Mouse (Mus musculus): ENCODE results near the gene 2310034G01Rik.

The 2310034G01Rik gene

DNA sequence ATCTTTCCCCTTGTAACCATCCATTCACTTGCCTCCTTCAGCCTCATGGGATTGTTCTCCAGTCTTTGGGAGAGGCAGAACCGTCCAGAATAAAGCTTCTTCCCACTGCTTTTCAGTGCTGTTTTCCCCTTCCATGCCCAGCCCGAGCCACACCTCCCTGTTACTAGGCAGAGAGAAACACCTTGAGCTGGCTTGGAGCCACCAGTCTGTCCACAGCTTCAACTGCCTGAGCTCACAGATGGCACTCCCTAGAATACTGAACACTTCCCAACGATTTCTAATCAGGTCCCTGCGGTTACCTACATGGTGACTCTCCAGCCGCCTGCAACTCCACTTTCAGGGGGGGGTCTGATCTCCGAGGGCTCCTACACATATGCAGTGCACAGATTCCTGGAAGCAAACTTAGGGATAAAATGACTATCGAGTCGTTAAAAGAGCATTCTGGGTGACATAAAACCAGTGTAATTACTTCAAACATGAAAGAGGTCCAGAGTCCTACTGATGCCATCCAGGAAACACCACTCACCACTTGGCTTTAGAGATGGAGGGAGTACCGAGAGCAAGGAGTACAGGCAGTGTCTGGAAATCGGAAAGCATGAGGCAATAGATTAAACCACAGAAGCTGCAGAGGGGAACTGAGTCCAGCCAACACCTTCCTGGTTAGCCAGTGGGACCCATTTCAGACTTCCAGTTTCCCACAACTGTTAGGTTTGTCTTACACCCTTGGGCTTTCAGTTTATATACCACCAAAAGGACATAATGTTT is at the start of gene 2310034G01Rik:
2310034G01Rik (minus strand) TSS at position 135 of the 765 bp plus-strand sequence.
- DNase-seq, result peak; percentile 72 to 79

DNA sequence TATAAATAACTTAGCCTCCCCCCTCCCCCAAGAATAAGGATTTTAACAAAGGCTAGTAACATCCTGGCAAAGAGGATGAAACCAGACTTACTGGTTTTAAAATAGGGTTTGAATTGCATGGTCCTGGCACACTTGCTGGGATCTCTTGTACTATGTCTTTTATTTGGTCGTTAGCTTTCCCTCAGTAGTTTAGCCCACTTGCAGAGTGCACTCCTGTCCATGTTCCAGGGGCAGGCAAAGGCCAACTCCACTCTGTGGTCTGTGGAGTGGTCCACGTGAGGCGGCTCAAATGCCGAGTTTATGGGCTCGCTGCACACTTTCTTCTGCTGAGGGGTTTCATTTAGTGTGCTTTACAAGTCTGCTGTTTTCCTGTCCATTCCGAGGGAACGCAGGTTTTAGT is 49.8 kb upstream of the 2310034G01Rik start:
- DNase-seq, result no peak

DNA sequence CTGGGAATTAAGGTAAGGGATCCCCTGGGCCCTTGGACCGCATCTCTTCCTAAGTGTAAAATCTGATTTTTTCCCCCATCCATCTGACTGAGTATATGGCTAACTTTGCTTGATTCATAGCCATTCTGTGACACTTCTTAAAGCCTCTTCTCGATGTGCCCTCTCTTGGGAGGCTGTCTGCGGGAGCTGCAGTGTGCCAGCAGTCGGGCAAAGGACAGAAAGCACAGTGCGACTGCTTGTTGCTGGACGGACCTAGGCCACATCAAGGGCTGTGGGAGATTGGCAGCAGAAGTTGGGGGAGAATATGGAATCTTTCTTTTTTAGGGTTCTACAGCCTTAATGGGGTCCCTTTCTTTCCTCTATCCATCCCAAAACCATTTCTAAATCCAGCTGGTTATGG is 49.3 kb upstream of the 2310034G01Rik start:
- no peak for DNase-seq

DNA sequence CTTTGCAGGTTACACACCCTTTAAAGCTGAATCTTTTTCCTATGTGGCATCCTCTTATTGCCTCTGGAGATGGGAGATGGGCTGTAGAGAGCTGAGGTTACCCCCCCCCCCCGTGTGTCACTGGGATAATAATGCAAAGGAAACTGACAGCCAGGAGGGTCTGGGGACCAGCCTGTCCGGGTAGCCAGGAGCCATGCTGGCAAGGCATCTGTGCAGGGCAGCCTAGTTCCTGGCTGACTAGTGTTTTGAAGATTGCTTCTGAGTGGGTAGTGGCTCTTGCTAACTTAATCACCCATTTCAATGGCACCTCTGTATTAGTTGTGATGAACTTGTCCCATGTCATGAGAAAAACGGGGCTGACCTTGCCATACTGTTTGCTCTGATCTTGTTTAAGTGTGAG is 48.3 kb upstream of the 2310034G01Rik start:
- peak in 1 of 2 experiments; percentile 59 for DNase-seq

DNA sequence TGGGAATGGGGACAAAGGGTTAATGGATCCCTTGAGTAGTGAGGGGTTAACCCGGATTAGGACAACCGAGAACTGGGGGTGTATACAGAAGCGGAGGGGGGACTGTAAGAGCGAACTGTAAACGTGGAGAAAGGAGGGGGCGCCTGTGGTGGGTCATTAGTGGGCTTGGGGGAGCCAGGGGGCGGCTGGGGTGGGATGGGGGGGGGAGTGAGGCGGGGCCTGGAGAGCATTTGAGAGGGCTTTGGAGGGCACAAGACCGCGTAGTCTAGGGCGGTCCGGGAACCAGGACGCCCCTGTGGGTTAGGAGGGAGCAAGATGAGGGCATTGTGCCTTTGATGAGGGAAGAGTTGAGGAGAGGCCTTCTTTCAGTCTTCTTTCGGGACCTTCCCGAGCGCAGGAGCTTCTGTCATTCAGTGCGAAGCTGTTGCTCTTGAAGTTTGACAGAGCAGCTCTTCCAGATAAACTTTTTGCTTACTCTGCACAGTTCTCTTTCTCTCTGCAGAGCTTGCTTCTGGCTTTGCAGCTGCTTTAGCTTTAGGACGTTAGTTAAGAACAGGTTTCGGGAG is 47.4 kb upstream of the 2310034G01Rik start:
- peak in 1 of 2 experiments; percentile 46 for DNase-seq

DNA sequence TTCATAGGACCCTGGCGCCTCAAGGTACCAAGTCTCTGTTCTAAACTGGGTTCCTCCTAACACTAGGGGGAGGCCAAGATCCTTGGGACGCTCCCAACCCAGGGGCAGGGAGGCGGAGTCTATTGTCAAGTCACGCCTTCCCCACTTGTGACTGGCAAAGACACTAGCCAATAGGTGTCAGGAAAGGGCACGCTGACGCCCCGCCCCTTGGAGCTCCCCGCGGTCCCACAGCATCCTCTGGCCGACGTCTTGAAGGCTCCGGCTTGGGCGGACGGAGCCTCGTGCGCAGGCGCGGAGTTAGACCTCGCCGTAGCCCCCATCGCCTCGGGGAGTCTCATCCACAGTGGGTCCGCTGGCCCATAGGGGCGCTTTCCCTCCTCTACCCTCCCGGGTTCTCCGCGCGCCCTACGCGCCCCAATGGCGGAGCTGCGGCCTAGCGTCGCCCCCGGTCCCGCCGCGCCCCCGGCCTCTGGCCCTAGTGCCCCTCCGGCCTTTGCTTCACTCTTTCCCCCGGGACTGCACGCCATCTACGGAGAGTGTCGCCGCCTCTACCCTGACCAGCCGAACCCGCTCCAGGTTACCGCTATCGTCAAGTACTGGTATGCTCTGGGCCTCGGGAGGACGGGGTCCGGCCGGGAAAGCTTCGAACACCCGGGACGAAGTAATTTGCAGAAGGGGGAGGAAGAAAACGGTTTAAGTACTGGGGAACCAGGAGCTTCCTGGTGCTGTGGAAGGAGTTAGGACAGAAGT is 46.8 kb upstream of the 2310034G01Rik start, which contains the start of gene Sufu:
Sufu (plus strand) TSS at position 211 of the 750 bp plus-strand sequence.
- peak; percentile 99 for DNase-seq

DNA sequence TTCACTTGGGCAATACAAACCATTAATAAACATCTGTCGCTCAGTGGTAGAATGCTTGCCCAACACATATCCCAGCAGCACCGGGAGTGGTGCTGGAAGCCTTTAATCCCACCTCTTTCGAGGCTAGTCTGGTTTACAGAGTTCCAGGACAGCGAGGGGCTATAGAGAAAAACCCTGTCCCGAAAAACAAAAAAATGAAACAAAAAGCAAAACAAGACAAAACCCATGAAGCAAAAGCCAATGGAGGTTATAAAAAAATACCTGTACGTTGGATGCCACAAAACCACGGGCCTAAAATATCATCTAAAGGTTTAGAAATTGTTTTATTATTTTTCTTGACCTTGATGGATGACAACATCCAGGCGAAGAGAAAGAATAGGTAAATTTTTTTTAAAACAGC is 46.0 kb upstream of the 2310034G01Rik start:
- DNase-seq, result no peak

DNA sequence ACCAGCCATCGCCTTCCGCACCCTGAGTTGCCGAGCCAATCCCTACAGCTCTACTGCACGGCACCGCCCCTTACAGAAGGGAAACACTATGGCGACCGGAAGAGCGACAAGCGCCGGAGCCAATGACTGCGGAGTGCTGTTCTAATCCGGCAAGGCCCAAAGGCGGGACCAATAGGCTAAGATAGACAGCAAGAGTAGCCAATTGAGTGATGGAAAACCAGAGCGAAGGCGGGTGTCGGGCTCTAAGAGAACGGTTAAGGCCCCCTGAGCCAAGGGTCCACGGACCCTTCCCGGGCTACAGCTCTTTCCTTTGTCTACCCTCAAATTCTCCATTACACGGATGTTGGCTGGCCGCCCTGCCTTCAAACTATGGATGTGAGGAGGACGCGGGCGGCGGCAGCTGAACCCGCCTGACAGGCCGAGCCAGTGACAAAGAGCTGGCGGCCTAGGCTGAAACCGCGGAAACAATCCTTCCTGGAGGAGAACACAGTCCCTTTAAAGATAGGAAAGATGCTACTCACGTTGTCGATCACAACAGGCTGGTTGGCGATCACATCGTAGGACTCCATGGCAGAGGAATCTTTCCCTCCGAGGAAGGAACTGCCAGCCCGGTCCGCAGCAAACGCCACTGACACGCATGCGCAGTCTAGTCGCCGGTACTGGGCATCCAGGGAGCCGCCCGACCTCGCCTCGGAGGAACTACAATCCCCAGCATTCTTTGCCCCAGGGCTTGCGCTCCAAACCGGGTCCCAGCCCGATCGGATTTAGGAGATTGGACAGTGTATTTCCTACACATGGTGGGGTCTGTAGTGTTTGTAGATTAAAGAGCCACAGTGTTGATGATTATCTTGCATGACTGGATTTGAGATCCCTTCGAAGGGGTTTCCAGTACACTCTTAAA is 45.3 kb upstream of the 2310034G01Rik start, which contains the start of gene Actr1a:
Actr1a (minus strand) TSS at position 640 of the 901 bp plus-strand sequence.
- peak; percentile 98 to 99 for DNase-seq

DNA sequence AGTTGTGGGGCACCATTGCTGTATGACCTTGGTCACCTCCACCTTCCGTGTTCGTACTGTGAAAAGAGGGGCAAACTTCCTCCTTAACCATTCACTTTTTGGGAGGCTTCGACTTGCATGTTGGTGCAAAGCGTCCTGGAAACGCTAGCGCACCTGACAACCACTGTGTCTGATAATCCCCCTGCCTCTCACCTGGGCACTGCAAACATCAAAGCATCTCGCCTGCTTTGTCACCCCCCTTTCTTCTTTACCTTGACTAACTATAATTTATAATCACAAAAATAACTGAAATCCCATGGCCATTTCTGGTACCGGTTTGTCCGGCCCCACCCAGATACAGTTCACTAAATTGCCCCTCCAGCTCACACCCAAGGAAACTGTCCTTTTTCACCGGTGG is 44.6 kb upstream of the 2310034G01Rik start:
- DNase-seq, result no peak

DNA sequence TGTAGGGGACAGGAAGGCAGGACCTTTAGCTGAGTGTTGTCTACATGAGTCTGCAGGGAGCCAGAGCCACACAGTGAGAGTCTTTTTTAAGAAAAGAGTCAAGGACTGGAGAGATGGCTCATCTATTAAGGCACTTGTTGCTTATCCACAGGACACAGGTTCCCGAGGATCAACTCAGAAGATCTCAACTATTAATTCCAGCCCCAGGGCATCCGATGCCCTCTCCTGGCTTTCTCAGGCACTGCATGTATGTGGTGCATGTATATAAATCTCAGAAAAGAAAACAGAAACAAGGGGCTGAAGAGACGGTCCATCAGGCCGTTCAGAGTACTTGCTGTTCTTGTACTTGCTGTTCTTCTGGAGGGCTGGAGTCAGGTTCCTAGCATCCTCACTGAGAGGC is 41.9 kb upstream of the 2310034G01Rik start:
- peak; percentile 62 to 64 for DNase-seq

DNA sequence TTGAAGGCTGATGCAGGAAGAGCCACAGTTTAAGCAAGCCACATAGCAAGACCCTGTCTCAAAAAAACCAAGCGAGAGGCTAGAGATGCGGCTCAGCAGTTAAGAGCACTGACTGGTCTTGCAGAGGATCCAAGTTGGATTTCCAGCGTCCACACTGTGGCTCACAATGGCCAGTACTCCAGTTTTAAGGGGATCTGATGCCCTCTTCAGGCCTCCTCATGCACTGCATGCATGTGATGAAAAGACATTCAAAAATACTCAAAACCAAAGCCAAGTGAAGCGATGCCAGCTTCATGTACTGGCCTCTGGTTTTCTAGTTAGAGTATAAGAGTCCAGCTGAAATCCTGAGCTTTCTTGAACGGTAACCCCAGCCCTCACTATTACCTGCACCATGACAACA is 39.8 kb upstream of the 2310034G01Rik start:
- peak; percentile 47 to 58 for DNase-seq

DNA sequence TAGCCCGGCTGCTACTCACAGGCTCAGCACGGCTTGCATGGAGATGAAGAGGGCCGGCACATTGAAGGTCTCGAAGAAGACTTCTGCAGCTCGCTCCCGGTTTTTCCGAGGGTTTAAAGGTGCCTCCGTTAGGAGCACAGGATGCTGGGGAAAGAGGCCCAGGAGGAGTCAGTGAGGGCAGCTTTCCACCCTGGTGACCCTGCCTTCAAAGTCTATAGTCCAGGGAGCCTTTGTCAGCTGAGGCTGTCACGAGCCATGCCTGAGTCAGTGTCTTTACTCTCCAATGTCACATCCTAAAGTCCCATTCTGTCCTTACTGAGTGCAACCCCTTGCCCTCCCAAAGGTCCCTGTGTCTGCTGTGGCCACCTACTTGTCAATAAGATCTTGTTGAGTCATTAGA is 32.2 kb upstream of the 2310034G01Rik start:
- no peak for DNase-seq

DNA sequence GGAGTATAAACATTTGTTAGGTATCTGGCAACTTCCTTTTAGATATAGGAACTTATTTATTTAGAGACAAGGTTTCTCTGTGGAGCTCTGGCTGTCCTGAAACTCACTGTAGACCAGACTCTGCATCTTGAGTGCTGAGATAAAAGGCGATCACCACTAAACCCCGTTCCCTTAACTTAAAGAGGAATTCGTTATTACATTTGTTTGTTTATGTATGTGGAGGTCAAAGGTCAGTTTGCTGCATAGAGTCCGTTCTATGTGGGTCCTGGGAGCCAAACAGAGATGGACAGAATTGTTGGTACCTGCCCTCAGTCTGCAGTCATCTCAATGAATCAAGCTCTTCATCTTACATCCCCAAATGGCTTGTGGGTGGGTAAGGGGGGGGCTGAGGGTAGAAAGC is 25.8 kb upstream of the 2310034G01Rik start:
- DNase-seq, result no peak

DNA sequence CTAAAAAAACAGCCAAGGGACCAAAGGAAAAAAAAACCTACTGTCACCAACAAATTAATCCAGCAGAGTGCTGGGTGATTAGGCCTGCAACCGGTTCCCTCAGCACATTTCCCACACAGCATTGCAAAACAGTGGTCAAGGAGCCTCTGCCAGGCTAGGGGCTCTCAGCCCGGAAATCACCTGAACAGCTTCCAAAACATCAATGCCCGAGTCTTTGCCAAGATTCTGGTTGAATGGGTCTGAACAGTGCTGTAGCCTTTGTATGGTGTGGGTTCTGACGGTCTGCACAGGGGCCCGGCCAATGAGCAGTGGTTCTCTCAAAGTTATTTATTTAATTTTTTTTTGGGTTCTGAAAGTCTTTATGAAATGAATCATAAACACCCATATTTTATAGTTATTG is 25.4 kb upstream of the 2310034G01Rik start:
- DNase-seq, result peak; percentile 71 to 82

DNA sequence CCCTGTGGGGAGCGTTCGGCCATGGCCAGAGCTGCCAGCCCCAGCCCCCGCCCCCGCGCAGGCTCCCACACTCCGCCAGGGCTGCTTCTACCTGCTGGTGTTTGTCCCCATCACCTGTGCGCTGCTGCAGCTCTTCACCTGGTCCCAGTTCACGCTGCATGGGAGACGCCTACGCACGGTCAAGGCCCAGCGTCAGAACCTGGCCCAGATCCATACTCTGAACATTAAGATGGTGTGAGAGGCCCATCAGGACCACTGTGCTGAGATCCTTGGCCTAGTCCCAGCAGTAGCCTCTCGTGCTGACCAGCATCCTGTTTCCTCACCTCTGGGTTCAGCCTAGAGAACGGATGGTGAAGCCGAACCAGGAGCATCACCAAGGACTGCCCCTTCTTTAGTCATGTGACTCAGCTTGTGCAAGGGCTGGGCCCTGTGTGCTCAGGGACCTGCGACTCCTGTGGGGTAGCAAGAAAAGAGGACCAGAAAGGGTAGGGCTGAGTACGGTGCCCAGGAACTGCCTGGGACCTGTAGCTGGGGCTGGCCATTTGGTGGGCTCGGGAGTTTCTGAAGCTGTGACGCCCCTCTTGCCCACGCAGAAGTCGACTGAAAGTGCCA is 24.5 kb upstream of the 2310034G01Rik start:
- peak; percentile 46 to 51 for DNase-seq

DNA sequence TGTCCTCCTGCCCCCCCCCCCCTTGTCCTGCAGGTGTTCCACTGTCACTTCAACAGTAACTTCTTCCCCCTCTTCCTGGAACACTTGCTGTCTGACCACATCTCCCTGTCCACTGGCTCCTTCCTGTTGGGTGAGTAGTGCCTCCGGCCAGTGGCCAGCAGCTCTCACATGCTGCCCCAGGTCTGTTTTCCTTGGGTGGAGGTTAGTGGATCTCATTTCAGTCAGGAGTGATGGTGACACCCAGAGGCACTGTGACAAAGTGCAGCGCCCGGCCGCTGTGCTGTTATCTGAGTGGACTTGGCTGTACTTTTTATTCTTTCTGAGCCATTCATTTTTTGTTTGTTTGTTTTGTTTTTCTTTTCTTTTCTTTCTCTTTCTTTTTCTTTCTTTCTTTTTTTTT is 19.1 kb upstream of the 2310034G01Rik start:
- peak; percentile 81 to 85 for DNase-seq

DNA sequence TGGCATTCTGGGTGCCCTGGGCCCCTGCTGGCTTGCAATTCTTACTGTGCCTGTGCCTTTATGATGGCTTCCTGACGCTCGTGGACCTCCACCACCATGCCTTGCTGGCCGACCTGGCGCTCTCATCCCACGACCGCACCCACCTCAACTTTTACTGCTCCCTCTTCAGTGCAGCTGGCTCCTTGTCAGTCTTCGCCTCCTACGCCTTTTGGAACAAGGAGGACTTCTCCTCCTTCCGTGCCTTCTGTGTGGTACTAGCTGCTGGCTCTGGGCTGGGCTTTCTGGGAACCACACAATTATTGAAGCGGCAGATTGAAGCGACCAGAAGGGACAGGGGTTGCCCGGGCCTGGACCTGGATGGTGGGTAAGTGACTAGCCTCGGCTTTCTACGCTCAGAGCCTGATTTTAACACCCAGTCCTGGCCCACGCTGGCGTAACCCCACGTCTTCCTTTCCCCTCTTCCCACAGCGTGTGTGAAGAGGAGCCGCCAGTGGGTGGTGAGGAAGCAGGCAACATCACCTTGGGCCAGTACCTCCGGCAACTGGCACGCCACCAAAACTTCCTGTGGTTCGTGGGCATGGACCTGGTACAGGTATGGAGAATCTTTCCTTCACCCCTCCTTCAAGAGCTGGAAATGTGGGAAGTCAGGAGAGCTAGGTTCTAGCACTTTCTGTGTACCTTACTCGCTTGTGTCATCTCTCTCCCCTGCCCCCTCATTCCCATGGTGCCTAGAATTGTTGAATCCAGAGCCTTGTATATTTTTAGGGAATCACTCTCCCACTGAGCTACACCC is 17.9 kb upstream of the 2310034G01Rik start:
- DNase-seq, result peak in 1 of 2 experiments; percentile 33

DNA sequence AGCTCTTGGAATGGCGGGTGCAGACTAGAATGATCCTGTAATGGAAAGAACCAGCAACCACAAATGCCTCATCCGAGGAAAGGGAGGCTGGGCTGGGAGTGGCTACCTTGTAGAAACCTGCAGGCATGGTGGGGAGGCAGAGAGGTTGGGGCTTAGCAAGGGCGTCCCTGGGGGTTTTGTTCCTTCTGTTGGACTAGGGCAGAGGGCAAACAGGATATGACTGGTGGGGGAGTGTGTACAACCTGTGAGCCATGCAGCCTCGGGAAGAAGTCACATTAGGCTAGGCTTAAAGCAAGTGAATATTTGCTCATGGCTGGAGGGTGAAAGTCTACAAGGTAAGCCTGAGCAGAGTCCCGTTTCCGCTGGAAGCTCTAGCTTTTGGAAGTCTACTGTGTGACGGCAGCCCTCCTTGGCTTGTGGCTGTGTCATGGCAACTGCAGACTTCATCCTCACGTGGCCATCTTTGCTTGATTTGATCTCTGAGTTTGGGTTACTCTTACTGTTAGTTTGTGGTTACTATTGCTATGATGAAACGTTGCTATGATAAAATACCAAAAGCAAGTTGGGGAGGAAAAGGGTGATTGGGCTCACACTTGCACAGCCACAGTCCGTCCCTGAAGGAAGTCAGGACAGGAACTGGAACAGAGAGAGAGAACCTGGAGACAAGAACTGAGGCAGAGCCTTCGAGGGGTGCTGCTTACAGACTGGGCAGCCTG is 13.3 kb upstream of the 2310034G01Rik start:
- DNase-seq, result no peak

DNA sequence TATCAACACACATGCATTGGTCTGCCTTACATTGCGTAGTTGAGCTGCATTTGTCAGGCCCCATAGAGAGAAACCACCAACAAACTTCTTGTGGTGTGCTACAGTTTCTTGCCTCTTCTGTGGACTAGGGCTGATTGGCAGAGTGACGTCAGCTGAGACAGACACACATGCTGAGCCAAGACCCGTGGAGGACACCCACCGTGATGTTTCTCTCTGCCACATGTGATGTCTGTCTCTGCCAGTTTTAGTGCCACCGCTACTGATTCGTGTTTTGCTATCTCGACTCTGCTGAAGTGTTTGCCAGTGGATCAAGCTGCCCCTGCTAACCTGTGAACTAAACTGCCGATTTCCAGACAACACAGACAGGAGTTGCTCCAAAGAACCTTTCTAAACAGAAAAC is 12.0 kb upstream of the 2310034G01Rik start:
- DNase-seq, result peak; percentile 47 to 59

DNA sequence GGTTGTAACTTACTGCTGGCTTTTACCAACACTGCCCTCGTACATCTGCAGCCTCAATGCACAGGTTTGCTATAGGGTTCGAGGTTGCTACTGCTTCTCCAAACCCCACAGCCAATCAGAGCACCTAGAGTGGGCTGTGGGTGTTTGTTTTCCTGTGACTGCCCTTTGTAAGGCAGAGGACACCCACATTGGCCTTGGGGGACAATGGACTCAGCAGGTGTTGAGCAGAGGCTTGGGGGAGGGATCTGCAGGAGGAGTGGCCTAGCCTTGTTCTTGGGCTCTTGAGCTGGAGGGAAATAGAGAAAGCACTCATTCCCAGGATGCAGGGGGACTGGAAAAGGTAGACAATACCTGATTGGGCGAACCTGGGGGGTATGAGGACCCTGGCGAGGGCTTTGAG is 8.3 kb upstream of the 2310034G01Rik start:
- DNase-seq, result no peak
